Comparison of ENCODE assay signal across 8 mouse cellular contexts in the genomic region with DNA sequence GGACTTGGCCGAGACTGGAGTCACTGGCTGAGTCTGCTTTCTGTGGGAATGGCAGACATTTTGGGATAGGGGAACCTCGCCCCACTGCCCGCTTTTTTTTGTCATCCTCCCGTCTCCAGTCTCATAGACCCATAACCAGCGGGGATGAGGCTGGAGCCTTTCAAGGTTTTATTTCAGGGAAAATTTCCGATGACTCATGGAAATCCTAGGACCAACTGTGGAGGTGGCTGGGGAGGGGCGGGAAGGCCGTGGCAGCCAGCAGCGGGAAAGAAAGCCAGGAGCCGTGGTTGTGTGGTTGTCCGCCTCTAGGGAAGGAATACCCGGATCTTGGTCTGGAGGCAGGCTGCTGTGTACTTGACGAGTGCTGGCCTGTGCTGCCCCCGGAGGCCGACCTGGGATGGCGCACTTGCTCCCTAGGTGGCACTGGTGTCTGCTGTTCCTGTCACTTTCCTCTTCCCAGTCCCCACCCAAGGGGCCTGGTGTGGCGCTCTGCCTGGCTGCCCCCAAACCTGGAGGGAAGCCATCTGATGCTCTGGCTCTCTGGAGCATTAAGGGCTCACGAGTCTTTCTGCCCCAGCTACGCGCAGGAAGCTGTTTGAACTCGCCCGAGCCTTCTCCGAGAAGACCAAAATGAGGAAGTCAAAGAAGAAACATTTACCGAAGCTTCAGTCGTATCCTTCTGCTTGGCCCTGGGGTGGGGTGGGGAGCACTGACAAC. TPM values are rescaled to one million over a fixed set of nuclear protein-coding genes. Genes with fewer than 3 reads are reported as not detected.
DNase-seq lines count a peak whose midpoint lies in the region; ATAC-seq lines count a peak whose summit lies in the region.

No protein-coding gene starts in this region.

- WGBS in intestine, embryonic 16.5 days: 12% methylated on average over 25 of the region's 25 CpGs

- peak overlapping the region; percentile 54 for H3K4me2 ChIP-seq in intestine, embryonic 16.5 days (ENCODE audit: low read depth, low read length)

- H3K36me3 ChIP-seq in intestine, embryonic 16.5 days (ENCODE audit: control insufficient read depth, insufficient read depth, low read length): no peaks in the 10 kb centered on the region

- peak overlapping the region; percentile 51 for H3K9ac ChIP-seq in intestine, embryonic 16.5 days (ENCODE audit: low read depth, low read length)

- peak overlapping the region; percentile 62 for H3K27ac ChIP-seq in intestine, embryonic 16.5 days (ENCODE audit: low read length)

- no peaks in the 10 kb centered on the region for H3K9me3 ChIP-seq in intestine, embryonic 16.5 days (ENCODE audit: control insufficient read depth, low read length)

- peak; percentile 94 for ATAC-seq in intestine, embryonic 16.5 days

- intact Hi-C loops in gastrocnemius, postnatal 36 days (cut with DNase I): loop anchor here (2.0 kb wide), 2 partner anchors 17 to 129 kb away; no protein-coding TSS in a partner anchor
- intact Hi-C loops in left cerebral cortex, postnatal 25 days (cut with DNase I): loop anchor here (1.0 kb wide), 1 partner anchor 88 kb away; no protein-coding TSS in a partner anchor

- peaks cover 13% of the 10 kb centered on the region for H3K27me3 ChIP-seq in intestine, embryonic 16.5 days (replicated peaks; ENCODE audit: control insufficient read depth, insufficient read depth, low read length)

- peak overlapping the region; percentile 32 for H3K4me3 ChIP-seq in intestine, embryonic 16.5 days (ENCODE audit: low read length)

- peak; percentile 90 for DNase-seq in adipocyte (ENCODE audit: low spot score)
- peak; percentile 94 for DNase-seq in embryo, embryonic 10 days (ENCODE audit: low spot score)
- DNase-seq in gastrocnemius, postnatal 36 days: peak; percentile 84 to 85
- peak; percentile 79 to 91 for DNase-seq in left cerebral cortex, postnatal 25 days (ENCODE audit: low spot score in 2 of 2)
- peak; percentile 90 for DNase-seq in mesoderm, embryonic 11.5 days (ENCODE audit: low read depth, low spot score)
- DNase-seq in right cerebral cortex, postnatal 25 days: peak; percentile 79
- DNase-seq in yolk sac, embryonic 10.5 days (ENCODE audit: low spot score): peak; percentile 80

- H3K4me1 ChIP-seq in intestine, embryonic 16.5 days (ENCODE audit: control insufficient read depth, insufficient read depth, low read length): peaks cover 26% of the 10 kb centered on the region

RNA-seq across cellular contexts. Expression of a gene that starts 16.6 kb away (rescaled TPM):
- total RNA-seq in gastrocnemius, postnatal 36 days (2021): 100 to 1,000 TPM; 123 to 140 TPM
- polyA plus RNA-seq in intestine, embryonic 16.5 days (2015; fragmentation: Nextera tagmentation; extraction: Ambion mirVana): 56.3 and 63.9 TPM in 2 replicates
- total RNA-seq in left cerebral cortex, postnatal 25 days (2021): 10 to 100 TPM; 73.6 to 74.5 TPM

Comparison
In these comparisons a context has a peak if more than half of its experiments do, and no peak if none do; other contexts are left out.
1. Peak in every context shown above with its lines: DNase-seq, ATAC-seq, H3K4me3 ChIP-seq and H3K27ac ChIP-seq.